Mouse (Mus musculus): ENCODE measurements at regions not wholly inside any gene's neighbourhood (a gene's known extent, or its start where the extent isn't known, plus 50 kb on each side); places are given as distances from the start of the nearest gene placed in this dataset.

DNA sequence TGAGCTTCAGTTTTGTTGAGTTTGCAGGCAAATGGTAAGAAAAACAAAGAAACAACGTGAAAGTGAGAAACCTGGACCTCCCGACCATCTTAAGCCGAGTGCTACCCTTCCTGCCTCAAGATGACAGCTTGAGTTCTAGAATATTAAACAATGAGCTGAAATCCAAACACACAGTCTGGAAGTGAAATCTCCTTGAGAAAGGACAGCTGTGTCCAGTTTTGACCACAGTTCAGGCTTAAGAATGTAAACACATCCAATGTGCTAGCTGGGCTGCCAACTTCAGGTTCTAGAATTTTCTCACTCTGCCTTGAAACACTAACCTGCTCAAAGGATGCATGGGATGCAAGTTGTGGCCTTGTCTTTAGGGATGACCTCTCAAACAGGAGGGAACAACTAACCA is 363.4 kb upstream of the Slc24a2 start:
- no peak overlapping the region for H3K9ac ChIP-seq (ENCODE audit: low read depth, low read length)
- no peak overlapping the region for H3K4me3 ChIP-seq (ENCODE audit: low read depth, low read length)
- no peaks in the 10 kb centered on the region for H3K27me3 ChIP-seq (replicated peaks; ENCODE audit: control insufficient read depth, insufficient read depth, low read length)
- ATAC-seq: no peak
- no peak overlapping the region for H3K4me2 ChIP-seq (replicated peaks; ENCODE audit: low read depth)
- H3K36me3 ChIP-seq (ENCODE audit: control insufficient read depth, insufficient read depth): no peaks in the 10 kb centered on the region
- no peaks in the 10 kb centered on the region for H3K4me1 ChIP-seq (replicated peaks; ENCODE audit: control insufficient read depth, insufficient read depth, low read length)
- H3K27ac ChIP-seq (ENCODE audit: low read depth, low read length): no peak overlapping the region
- WGBS: 57% methylated on average over 3 of the region's 3 CpGs
- H3K9me3 ChIP-seq (ENCODE audit: control insufficient read depth): no peaks in the 10 kb centered on the region
- no peak for TF ChIP-seq CTCF (IDR thresholded peaks at IDR 0.05; ENCODE audit: low read depth)

- 84% methylated on average over 3 of the region's 3 CpGs for WGBS
- no peaks in the 10 kb centered on the region for H3K4me1 ChIP-seq (replicated peaks; ENCODE audit: control insufficient read depth, insufficient read depth, low read length)
- no peak for TF ChIP-seq CTCF (IDR thresholded peaks at IDR 0.05; ENCODE audit: low read depth)
- no peak overlapping the region for H3K4me2 ChIP-seq (replicated peaks; ENCODE audit: low read depth)
- H3K36me3 ChIP-seq (ENCODE audit: control insufficient read depth, insufficient read depth): no peaks in the 10 kb centered on the region
- no peak overlapping the region for H3K27ac ChIP-seq (ENCODE audit: low read depth, low read length)
- H3K27me3 ChIP-seq (replicated peaks; ENCODE audit: control insufficient read depth, insufficient read depth, low read length): no peaks in the 10 kb centered on the region
- H3K9ac ChIP-seq (ENCODE audit: low read depth, low read length): no peak overlapping the region
- H3K4me3 ChIP-seq (ENCODE audit: low read depth, low read length): no peak overlapping the region
- H3K9me3 ChIP-seq (ENCODE audit: control insufficient read depth): no peaks in the 10 kb centered on the region
- no peak for ATAC-seq
Measured at GRCm38 (mm10) chr4:87590797-87591196, 360.5 kb upstream of the Slc24a2 start.

- Histone ChIP-seq H3K4me1 (replicated peaks; ENCODE audit: control insufficient read depth, insufficient read depth, low read length) (0 out of 2 replicates have a peak, but pooled peaks cover 4% of the 10 kb centered on the region), H3K4me2 (replicated peaks; ENCODE audit: low read depth) (no peak overlapping the region), H3K9ac (ENCODE audit: low read depth, low read length) (no peak overlapping the region), H3K9me3 (ENCODE audit: control insufficient read depth) (no peaks in the 10 kb centered on the region), H3K4me3 (ENCODE audit: low read depth, low read length) (no peak overlapping the region), H3K27me3 (replicated peaks; ENCODE audit: control insufficient read depth, insufficient read depth, low read length) (no peaks in the 10 kb centered on the region), H3K27ac (ENCODE audit: low read depth, low read length) (no peak overlapping the region), H3K36me3 (ENCODE audit: control insufficient read depth, insufficient read depth) (no peaks in the 10 kb centered on the region)
- WGBS: 21% methylated on average over 3 of the region's 3 CpGs
- TF ChIP-seq CTCF (IDR thresholded peaks at IDR 0.05; ENCODE audit: low read depth): no peak
- ATAC-seq: no peak
Measured at GRCm38 (mm10) chr4:87578164-87578563, 347.9 kb upstream of the Slc24a2 start.

DNA sequence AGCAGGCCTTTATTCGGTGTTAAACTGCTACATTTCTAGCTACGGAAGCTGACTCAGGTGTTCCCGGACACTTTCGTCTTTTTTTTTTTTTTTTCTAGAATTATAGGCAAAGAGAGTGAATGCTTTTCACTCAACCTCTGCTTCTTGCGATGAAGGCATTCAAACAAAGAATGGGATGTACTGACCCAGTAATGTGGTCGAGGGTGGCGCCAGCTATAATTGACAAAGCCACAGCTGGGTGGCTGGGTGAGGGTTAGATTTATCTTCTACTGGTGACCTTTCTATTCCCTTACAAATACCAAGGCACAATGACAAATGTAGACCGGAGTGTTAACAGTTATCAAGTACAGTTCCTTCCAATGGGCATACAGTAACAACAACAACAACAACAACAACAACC is 340.7 kb upstream of the Slc24a2 start:
- Histone ChIP-seq H3K27ac (ENCODE audit: low read depth, low read length) (no peak overlapping the region), H3K9ac (ENCODE audit: low read depth, low read length) (no peak overlapping the region), H3K4me3 (ENCODE audit: low read depth, low read length) (no peak overlapping the region), H3K36me3 (ENCODE audit: control insufficient read depth, insufficient read depth) (no peaks in the 10 kb centered on the region), H3K4me2 (replicated peaks; ENCODE audit: low read depth) (no peak overlapping the region), H3K4me1 (replicated peaks; ENCODE audit: control insufficient read depth, insufficient read depth, low read length) (no peaks in the 10 kb centered on the region), H3K27me3 (replicated peaks; ENCODE audit: control insufficient read depth, insufficient read depth, low read length) (no peaks in the 10 kb centered on the region), H3K9me3 (ENCODE audit: control insufficient read depth) (no peaks in the 10 kb centered on the region)
- 81% methylated on average over 8 of the region's 8 CpGs for WGBS
- TF ChIP-seq CTCF (IDR thresholded peaks at IDR 0.05; ENCODE audit: low read depth): no peak
- no peak for ATAC-seq

- H3K9ac ChIP-seq (ENCODE audit: low read depth, low read length): no peak overlapping the region
- no peak for ATAC-seq
- no peaks in the 10 kb centered on the region for H3K9me3 ChIP-seq (ENCODE audit: control insufficient read depth)
- no peaks in the 10 kb centered on the region for H3K27me3 ChIP-seq (replicated peaks; ENCODE audit: control insufficient read depth, insufficient read depth, low read length)
- no peak for TF ChIP-seq CTCF (IDR thresholded peaks at IDR 0.05; ENCODE audit: low read depth)
- no peaks in the 10 kb centered on the region for H3K36me3 ChIP-seq (ENCODE audit: control insufficient read depth, insufficient read depth)
- H3K4me3 ChIP-seq (ENCODE audit: low read depth, low read length): no peak overlapping the region
- whole genome bisulfite sequencing: 70% methylated on average over 13 of the region's 13 CpGs
- H3K4me1 ChIP-seq (replicated peaks; ENCODE audit: control insufficient read depth, insufficient read depth, low read length): no peaks in the 10 kb centered on the region
- no peak overlapping the region for H3K27ac ChIP-seq (ENCODE audit: low read depth, low read length)
- H3K4me2 ChIP-seq (replicated peaks; ENCODE audit: low read depth): no peak overlapping the region
Measured at GRCm38 (mm10) chr4:87570470-87570891, 340.2 kb upstream of the Slc24a2 start.

DNA sequence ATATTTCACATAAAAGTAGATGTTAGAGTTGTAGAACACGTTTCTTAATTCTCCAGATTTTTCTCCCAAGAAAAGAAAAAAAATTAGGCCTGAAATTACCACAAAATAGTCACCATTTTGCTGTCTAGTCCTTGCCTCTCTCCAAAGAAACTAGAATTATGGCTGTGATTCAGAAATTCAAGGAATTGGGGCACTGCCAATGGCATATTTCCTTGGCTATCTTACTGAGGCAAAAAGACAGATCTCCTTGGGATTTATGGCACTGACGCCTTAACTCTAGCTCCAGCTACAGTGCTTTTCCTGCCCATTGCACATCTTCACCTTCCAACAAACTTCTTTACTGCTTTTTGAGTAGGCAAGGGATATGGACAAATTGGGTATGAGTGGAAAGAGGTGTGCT is 336.3 kb upstream of the Slc24a2 start:
- Histone ChIP-seq H3K4me2 (replicated peaks; ENCODE audit: low read depth) (no peak overlapping the region), H3K27ac (ENCODE audit: low read depth, low read length) (no peak overlapping the region), H3K4me1 (replicated peaks; ENCODE audit: control insufficient read depth, insufficient read depth, low read length) (no peaks in the 10 kb centered on the region), H3K36me3 (ENCODE audit: control insufficient read depth, insufficient read depth) (no peaks in the 10 kb centered on the region), H3K4me3 (ENCODE audit: low read depth, low read length) (no peak overlapping the region), H3K27me3 (replicated peaks; ENCODE audit: control insufficient read depth, insufficient read depth, low read length) (no peaks in the 10 kb centered on the region), H3K9ac (ENCODE audit: low read depth, low read length) (no peak overlapping the region), H3K9me3 (ENCODE audit: control insufficient read depth) (no peaks in the 10 kb centered on the region)
- no peak for TF ChIP-seq CTCF (IDR thresholded peaks at IDR 0.05; ENCODE audit: low read depth)
- ATAC-seq: no peak
- WGBS: 88% methylated on average over 2 of the region's 2 CpGs

- no peak for TF ChIP-seq CTCF (IDR thresholded peaks at IDR 0.05; ENCODE audit: low read depth)
- Histone ChIP-seq H3K9me3 (ENCODE audit: control insufficient read depth) (no peaks in the 10 kb centered on the region), H3K36me3 (ENCODE audit: control insufficient read depth, insufficient read depth) (no peaks in the 10 kb centered on the region), H3K4me3 (ENCODE audit: low read depth, low read length) (no peak overlapping the region), H3K9ac (ENCODE audit: low read depth, low read length) (no peak overlapping the region), H3K4me2 (replicated peaks; ENCODE audit: low read depth) (no peak overlapping the region), H3K27ac (ENCODE audit: low read depth, low read length) (no peak overlapping the region), H3K4me1 (replicated peaks; ENCODE audit: control insufficient read depth, insufficient read depth, low read length) (no peaks in the 10 kb centered on the region), H3K27me3 (replicated peaks; ENCODE audit: control insufficient read depth, insufficient read depth, low read length) (no peaks in the 10 kb centered on the region)
- WGBS: 71% methylated on average over 3 of the region's 3 CpGs
- ATAC-seq: no peak
Measured at GRCm38 (mm10) chr4:87554912-87555311, 324.6 kb upstream of the Slc24a2 start.
